Mouse (Mus musculus) cerebellum, postnatal 36 days (tissue): ENCODE data around the gene Acot3.
A peak's percentile ranks its signal among the peaks of the same experiment; 100 is the strongest.
"Not testable (repeated sequence)": the region's sequence is repeated elsewhere in the genome, so short reads cannot be mapped to it uniquely, and the experiment has no call there.

ENCODE experiments used
- DNase-seq, 2 experiments: peaks; one replicate each; pipeline ENCODE4 v3.0.0; 2021 to 2022; ENCODE audit warnings: mixed read lengths in 2 of 2

Acot3 gene

DNA sequence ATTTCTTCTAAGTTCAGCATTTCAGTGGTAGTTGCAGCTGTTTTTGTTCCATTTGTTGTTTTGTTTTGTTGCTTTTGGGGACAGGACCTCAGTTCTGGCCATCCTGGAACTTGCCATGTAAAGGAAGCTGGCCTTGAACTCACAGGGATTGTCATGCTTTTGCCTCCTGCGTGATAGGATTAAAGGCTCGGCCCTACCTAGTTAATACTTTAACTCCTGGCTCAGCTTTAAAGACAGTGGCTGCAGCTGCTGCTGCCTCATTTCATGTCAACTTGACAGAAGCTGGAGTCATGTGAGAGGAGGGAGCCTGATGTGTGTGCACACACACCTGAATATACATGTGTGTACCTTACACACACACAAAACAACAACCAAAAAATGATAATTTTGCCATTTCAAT lies 7.9 kb upstream of the Acot3 start:
- DNase-seq = no peak

- DNase-seq = no peak
Observed at GRCm38 (mm10) chr12:84046906-84047305, 5.0 kb upstream of the Acot3 start.

GRCm38 (mm10) chr12:84050744-84051143 lies 1.2 kb upstream of the Acot3 start:
- not testable (repeated sequence) for DNase-seq

DNA sequence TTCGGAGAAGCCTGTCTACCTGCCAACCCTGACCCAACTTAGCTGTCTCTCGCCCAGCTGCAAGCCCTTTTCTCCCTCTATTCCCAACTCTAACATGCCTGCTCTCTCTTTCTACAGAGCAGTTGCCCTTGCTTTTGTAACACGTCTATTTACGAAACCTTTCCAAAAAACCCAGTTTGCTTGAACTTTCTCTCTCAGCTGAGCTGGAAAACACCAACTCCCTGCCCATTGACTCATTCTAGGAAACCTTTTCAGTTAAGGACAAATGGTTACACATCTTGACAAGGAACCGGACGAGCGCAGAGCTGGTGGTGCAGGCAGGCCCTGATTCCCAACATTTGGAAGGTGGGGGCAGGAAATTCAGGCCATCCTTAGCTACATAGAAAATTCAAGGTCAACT lies 665 bp downstream of the Acot3 start:
- DNase-seq = no peak

GRCm38 (mm10) chr12:84053173-84053572 lies 1.2 kb downstream of the Acot3 start:
- no peak for DNase-seq

DNA sequence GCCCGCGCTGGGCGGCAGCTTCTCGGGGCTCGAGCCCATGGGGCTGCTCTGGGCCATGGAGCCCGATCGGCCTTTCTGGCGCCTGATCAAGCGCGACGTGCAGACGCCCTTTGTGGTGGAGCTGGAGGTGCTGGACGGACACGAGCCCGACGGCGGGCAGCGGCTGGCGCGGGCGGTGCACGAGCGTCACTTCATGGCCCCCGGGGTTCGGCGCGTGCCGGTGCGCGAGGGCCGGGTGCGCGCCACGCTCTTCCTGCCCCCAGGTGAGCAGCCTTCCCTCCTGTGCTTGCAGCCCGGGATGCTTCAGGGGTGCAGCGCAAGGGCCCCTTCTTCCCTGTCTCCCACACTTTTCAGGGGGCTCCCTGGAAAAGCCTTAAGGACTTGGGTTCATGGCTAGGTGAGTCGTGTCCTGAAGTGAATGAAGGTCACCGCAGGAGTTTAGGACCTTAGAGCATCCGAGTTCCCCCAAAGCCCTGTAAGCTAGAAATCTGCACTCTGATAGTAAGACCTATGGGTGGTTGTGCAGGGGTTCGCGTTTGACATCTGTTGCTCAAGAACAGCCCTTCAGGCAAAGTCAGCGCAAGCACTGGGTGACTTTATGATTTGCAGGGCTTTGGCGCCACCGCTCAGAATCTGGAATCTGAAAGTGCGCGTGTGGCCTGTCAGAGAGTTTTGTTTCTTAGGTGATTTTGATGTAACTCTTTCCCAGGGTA lies 1.9 kb downstream of the Acot3 start:
- peak in 1 of 2 experiments; percentile 25 for DNase-seq

- DNase-seq = no peak
Observed at GRCm38 (mm10) chr12:84060946-84061345, 9.0 kb downstream of the Acot3 start.

- no peak for DNase-seq
Observed at GRCm38 (mm10) chr12:84062336-84062735, 10.4 kb downstream of the Acot3 start.

- peak in 1 of 2 experiments; percentile 22 for DNase-seq
Observed at GRCm38 (mm10) chr12:84063228-84063627, 11.3 kb downstream of the Acot3 start.

GRCm38 (mm10) chr12:84063833-84064232 lies 11.9 kb downstream of the Acot3 start:
- no peak for DNase-seq

GRCm38 (mm10) chr12:84064621-84065020 lies 12.7 kb downstream of the Acot3 start:
- no peak for DNase-seq

- DNase-seq = no peak
Observed at GRCm38 (mm10) chr12:84067752-84068151, 15.8 kb downstream of the Acot3 start.

DNA sequence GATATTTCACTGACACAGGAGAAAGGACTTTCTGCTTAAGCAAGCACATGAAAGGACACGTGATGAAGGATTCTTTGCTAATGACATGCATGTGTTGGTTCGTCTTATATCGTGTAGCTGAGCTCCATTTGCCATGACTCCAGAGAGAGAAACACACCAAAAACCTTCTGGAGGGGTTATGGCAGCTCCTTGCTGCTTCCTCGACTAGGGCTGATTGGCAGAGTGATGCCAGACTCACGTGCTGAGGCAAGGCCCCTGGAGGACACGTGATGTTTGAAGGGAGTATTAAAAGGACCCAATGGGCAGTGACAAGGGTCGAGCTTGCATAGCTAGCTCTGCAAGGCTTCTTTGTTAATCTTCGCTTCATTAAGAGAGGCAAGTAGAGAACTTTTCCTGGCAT lies 16.4 kb downstream of the Acot3 start:
- no peak for DNase-seq

DNA sequence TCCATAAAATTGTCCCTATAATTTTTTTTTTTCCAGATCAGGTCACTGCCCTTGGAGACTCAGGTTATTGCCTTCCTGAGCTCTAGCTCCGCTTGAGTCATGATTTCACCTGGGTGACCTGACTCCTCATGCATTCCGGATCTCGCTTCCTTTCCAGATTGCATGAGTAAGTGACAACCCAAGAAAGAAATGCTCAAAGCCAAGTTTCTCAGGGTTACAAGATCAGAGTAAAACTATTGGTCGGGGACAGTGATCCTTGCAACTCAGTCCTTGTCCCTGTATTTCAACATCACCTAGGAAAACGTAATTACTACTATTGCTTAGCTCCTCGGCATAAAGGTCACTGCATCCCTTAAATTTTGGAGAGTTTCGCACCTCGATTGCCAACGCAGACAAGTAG lies 17.0 kb downstream of the Acot3 start, which contains the start of gene Acot5:
Gene Acot5 (plus strand): TSS at position 340 of the 400 bp plus-strand sequence.
- DNase-seq = no peak

DNA sequence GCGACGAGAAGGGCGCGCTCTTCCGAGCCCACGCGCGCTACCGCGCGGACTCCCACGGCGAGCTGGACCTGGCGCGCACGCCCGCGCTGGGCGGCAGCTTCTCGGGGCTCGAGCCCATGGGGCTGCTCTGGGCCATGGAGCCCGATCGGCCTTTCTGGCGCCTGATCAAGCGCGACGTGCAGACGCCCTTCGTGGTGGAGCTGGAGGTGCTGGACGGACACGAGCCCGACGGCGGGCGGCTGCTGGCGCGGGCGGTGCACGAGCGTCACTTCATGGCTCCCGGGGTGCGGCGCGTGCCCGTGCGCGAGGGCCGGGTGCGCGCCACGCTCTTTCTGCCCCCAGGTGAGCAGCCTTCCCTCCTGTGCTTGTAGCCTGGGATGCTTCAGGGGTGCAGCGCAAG lies 17.6 kb downstream of the Acot3 start:
- peak; percentile 34 to 36 for DNase-seq

- DNase-seq = no peak
Observed at GRCm38 (mm10) chr12:84071696-84072095, 19.8 kb downstream of the Acot3 start.

DNA sequence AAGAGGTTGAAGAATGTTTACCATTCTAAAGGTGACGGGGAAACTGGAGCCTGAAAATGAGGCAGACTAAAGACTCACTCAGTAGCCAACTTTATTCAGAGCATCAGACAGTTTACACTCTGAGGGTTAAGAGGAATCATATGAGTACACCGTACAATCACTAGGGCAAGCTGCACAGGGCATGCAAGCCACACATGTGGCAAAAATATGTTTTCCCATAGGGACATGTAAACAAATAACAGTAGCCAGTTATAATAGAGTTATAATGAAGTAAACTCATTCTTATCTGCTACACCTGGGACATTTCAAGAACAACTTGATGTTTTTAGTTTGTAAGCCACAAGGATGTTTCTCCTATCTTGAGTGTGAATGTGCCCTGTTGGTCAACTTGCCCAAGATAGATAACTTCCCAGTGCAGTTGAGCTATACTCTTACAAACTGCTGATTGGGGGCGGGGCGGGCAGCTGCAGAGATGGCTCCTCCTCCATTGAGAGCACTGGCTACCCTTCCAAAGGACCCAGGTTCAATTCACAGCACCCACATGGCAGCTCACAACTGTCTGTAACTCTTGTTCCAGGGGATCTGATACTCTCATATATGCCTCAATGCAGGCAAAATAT lies 25.5 kb downstream of the Acot3 start:
- no peak for DNase-seq

DNA sequence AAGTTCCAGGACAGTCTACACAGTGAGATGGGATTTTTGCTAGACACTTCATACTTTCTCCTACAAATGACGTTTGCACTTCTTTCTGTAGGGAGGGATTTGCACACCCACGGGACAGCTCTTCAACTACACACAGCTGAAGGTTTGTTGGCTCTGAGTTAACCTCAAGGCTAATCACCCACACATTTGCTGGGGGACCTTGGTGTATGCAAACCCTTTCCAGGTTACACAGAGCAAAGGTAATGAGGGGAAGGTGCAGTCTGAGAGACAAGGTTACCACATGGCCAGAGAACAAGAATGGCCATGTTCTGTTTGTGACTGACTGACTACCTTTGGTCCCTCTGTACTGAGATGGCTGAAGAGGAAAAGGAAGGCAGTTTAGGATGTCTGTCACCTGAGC lies 31.9 kb downstream of the Acot3 start:
- no peak for DNase-seq

- no peak for DNase-seq
Observed at GRCm38 (mm10) chr12:84084581-84084980, 32.6 kb downstream of the Acot3 start.

- not testable (repeated sequence) for DNase-seq
Observed at GRCm38 (mm10) chr12:84094666-84095065, 42.7 kb downstream of the Acot3 start.

- no peak for DNase-seq
Observed at GRCm38 (mm10) chr12:84099605-84100004, 47.7 kb downstream of the Acot3 start.

- DNase-seq = no peak
Observed at GRCm38 (mm10) chr12:84100071-84100470, 48.1 kb downstream of the Acot3 start.

- peak; percentile 51 to 53 for DNase-seq
Observed at GRCm38 (mm10) chr12:84100604-84101492, 48.9 kb downstream of the Acot3 start, which contains the start of gene Acot6. TSS of gene Acot6 (plus strand) at chr12:84100654.
